Mouse (Mus musculus) hindbrain, embryonic 13.5 days (tissue): ENCODE results near the gene Rhoc. TPM values are rescaled to one million over a fixed set of nuclear protein-coding genes. Genes with fewer than 3 reads are reported as not detected.

Experiments
- ATAC-seq: fragments of 200-750 bp; cut with Nextera tagmentation; 2 replicates; pipeline ENCODE4 v1.8.0; 2017; ENCODE audit warnings: moderate TSS enrichment; ENCODE audit not compliant: low FRiP score
- H3K27ac ChIP-seq: fragments of 300-500 bp; sonication (generic); 2 replicates; pipeline ENCODE4 v1.5.1; 2015; ENCODE audit warnings: inconsistent platforms, mild to moderate bottlenecking, moderate library complexity
- H3K27me3 ChIP-seq: fragments of 300-500 bp; sonication (generic); 2 replicates; pipeline ENCODE4 v1.6.1; 2015; ENCODE audit warnings: mild to moderate bottlenecking, inconsistent platforms
- H3K36me3 ChIP-seq: fragments of 300-500 bp; sonication (generic); 2 replicates; pipeline ENCODE4 v1.6.1; 2015; ENCODE audit warnings: mild to moderate bottlenecking, inconsistent platforms
- H3K4me1 ChIP-seq: fragments of 300-500 bp; sonication (generic); replicated peaks from 2 replicates; pipeline ENCODE4 v1.6.1; 2015; ENCODE audit warnings: inconsistent platforms
- H3K4me2 ChIP-seq: fragments of 300-500 bp; sonication (generic); 2 replicates; pipeline ENCODE4 v1.6.1; 2015; ENCODE audit warnings: inconsistent platforms, mild to moderate bottlenecking, moderate library complexity
- H3K4me3 ChIP-seq: fragments of 300-500 bp; sonication (generic); 2 replicates; pipeline ENCODE4 v1.5.1; 2015; ENCODE audit warnings: mild to moderate bottlenecking, inconsistent platforms
- H3K9ac ChIP-seq: fragments of 300-500 bp; sonication (generic); 2 replicates; pipeline ENCODE4 v1.6.1; 2015; ENCODE audit warnings: mild to moderate bottlenecking, inconsistent platforms
- H3K9me3 ChIP-seq: fragments of 300-500 bp; sonication (generic); 2 replicates; pipeline ENCODE4 v1.6.1; 2016; ENCODE audit warnings: inconsistent platforms
- WGBS: fragments of 180-500 bp; shearing (Covaris S2); methylation state at CpG from one replicate; pipeline ENCODE4 v1.1.7; 2015; 5-methylcytosine and 5-hydroxymethylcytosine counted together
- polyA plus RNA-seq: library from polyadenylated mRNA; unstranded; fragments of >200 nt; fragmentation: Nextera tagmentation; extraction: Ambion mirVana; gene quantifications from 2 replicates; pipeline ENCODE4 v1.2.1, GENCODE M21; 2015

Gene Rhoc
- polyA plus RNA-seq, 1 experiment from 2014 or later = 61.7 TPM

DNA sequence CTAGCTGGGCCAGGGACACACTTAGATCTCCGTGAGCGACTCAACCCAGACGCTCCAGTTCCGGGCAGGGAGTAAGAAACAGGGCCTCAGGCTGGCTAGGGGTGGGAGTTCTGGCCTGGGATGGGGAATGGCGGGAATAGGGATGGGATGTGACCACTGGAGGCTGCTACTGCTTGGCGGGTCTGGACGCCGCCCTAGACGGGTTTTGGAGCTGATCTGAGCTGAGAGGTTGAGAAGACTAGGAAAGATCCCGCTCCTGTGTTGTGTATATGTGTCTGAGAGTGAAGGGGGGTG lies 1.1 kb downstream of the Rhoc start:
- WGBS = 5% methylated on average over 10 of the region's 10 CpGs
- H3K9ac ChIP-seq = peak overlapping the region; percentile 76
- H3K27ac ChIP-seq = peak overlapping the region; percentile 48; the same call in 1 of the 2 replicates
- H3K4me1 ChIP-seq = peaks cover 35% of the 10 kb centered on the region
- H3K4me2 ChIP-seq = peak overlapping the region; percentile 86
- peaks cover 3% of the 10 kb centered on the region; the same call in 1 of the 2 replicates for H3K36me3 ChIP-seq
- peak; percentile 0; the same call in 1 of the 2 replicates for ATAC-seq
- H3K4me3 ChIP-seq = peak overlapping the region; percentile 52
- H3K9me3 ChIP-seq = no peaks in the 10 kb centered on the region
- H3K27me3 ChIP-seq = peaks cover 56% of the 10 kb centered on the region

DNA sequence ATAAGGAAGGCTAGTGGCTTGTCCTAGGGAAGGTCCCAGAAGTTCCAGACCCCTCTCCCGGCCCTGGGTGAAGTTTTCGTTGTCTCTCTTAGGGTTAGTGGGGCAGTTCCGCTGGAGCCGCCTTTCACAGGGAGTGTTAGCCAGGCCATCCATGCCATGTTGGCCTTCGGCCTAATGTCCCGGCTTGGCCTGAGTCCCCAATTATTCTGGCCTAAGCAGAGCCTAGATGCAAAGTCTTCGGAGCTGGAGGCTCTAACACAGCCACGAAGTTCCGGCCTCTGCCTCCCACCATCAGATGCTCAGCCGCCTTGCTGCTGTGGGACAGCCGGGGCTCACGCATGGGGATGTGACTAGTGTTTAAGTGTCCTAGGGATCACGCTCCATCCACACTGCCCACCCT lies 1.6 kb downstream of the Rhoc start:
- H3K4me1 ChIP-seq = peaks cover 41% of the 10 kb centered on the region
- H3K4me3 ChIP-seq = peak overlapping the region; percentile 52
- WGBS = 37% methylated on average over 13 of the region's 13 CpGs
- H3K9ac ChIP-seq = peak overlapping the region; percentile 76
- H3K27ac ChIP-seq = peak overlapping the region; percentile 59
- H3K9me3 ChIP-seq = no peaks in the 10 kb centered on the region
- H3K4me2 ChIP-seq = peak overlapping the region; percentile 86
- no peak for ATAC-seq
- peaks cover 50% of the 10 kb centered on the region for H3K27me3 ChIP-seq
- peaks cover 3% of the 10 kb centered on the region; the same call in 1 of the 2 replicates for H3K36me3 ChIP-seq

DNA sequence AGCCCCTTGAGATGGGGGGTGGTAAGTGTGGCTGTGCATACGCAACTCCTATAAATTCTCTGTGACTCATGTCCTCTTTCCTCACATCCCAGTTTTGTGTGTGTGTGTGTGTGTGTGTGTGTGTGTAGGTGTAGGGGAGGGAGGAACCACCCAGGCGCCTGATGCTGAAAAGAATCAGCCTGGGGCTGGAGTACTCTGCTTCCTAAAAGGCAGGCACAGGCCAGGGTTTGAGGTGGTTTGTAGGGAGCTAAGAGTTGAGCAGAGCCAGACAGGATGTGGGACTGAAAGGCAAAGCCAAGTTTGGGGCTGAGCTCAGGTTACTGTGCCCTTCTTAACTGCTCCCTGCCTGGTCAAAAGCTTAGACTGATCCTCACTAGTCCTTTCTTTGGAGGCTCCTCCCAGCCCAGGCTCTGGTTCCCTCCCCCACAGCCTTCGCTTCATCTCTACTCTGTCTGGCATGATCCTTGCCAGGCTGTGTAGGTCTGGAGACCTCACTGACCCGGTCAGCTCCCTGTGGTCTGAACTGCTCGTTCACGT lies 2.3 kb downstream of the Rhoc start:
- Histone ChIP-seq H3K27me3 (peaks cover 44% of the 10 kb centered on the region), H3K9me3 (no peaks in the 10 kb centered on the region), H3K4me1 (peaks cover 47% of the 10 kb centered on the region), H3K9ac (peak overlapping the region; percentile 76), H3K27ac (peak overlapping the region; percentile 18), H3K4me2 (peak overlapping the region; percentile 86), H3K4me3 (peak overlapping the region; percentile 52), H3K36me3 (peaks cover 8% of the 10 kb centered on the region)
- 27% methylated on average over 6 of the region's 6 CpGs for WGBS
- no peak for ATAC-seq

DNA sequence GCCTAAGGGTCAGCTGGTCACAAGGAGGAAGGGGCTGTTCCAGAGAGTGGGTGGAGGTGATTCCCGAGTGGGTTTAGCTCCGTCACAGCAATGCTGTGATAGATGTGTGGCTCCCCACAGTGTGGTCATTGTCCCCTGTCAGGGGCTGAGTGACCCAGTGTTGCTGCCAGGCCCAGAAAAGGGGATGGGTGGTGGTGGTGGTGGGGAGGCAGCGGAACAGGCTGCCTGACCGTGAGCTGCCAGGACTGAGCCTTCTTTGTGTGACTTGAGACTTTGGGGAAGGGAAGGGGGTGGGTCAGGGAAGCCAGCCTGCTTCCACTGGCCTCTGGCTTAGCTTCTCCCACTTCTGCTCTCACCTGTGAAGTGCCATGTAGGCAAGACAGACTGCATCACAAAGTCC lies 2.8 kb downstream of the Rhoc start:
- Histone ChIP-seq H3K9ac (peak overlapping the region; percentile 76), H3K4me2 (peak overlapping the region; percentile 86), H3K27me3 (peaks cover 38% of the 10 kb centered on the region), H3K4me1 (peaks cover 49% of the 10 kb centered on the region), H3K9me3 (no peaks in the 10 kb centered on the region), H3K27ac (peak overlapping the region; percentile 18; the same call in 1 of the 2 replicates), H3K36me3 (peaks cover 9% of the 10 kb centered on the region), H3K4me3 (peak overlapping the region; percentile 52; the same call in 1 of the 2 replicates)
- ATAC-seq = no peak
- WGBS = 13% methylated on average over 4 of the region's 4 CpGs

DNA sequence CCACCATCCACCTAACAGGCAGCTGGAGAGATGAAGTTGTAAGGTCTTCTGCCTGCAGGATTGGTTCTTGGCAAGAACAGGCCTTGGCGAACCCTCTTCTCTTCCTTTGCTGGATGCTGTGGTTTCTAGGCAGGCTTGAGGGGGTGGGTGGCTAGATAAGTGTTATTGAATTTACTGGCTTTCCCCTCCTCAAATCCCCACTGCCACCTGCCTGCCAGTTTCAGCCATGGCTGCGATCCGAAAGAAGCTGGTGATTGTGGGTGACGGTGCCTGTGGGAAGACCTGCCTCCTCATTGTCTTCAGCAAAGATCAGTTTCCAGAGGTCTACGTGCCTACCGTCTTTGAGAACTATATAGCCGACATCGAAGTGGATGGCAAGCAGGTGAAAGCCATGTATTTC lies 3.5 kb downstream of the Rhoc start:
- Histone ChIP-seq H3K4me2 (no peak overlapping the region), H3K27me3 (peaks cover 32% of the 10 kb centered on the region), H3K36me3 (peaks cover 11% of the 10 kb centered on the region), H3K9me3 (no peaks in the 10 kb centered on the region), H3K4me1 (peaks cover 49% of the 10 kb centered on the region), H3K27ac (no peak overlapping the region), H3K9ac (no peak overlapping the region), H3K4me3 (no peak overlapping the region)
- ATAC-seq = no peak
- 91% methylated on average over 8 of the region's 8 CpGs for WGBS

DNA sequence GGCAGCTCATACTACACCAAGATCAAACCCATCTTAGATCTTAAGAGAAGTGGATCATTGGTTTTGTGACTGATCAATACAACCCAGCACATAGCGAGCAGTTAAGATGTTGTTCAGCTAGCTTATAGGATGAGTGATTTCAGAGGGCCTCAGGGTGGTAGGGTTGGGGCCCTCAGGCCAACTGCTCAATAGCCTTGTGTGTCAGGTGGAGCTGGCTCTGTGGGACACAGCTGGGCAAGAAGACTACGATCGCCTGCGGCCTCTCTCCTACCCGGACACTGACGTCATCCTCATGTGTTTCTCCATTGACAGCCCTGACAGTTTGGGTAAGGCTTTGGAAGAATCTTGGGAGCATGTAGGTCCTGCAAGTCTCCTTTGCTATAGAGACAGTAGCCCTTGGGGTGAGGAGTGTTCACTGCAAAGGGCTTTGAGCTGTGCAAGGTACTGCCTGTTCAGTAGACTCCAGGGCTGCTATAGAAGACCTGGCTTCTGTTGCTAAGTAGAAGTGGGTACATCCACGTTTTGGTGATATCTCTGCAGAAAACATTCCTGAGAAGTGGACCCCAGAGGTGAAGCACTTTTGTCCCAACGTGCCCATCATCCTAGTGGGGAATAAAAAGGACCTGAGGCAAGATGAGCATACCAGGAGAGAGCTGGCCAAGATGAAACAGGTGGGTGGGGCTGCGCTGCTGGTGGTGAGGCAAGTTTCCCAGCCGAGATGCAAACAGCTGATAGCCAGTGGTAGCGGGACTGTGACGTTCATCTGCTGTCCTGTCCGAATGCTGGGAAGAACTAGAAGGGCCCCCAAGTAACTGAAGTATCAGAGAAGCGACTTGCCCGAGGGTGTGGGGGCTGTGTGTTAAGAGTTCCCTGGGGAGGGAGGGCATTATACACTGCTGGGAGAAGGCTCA lies 4.4 kb downstream of the Rhoc start:
- peaks cover 49% of the 10 kb centered on the region for H3K4me1 ChIP-seq

DNA sequence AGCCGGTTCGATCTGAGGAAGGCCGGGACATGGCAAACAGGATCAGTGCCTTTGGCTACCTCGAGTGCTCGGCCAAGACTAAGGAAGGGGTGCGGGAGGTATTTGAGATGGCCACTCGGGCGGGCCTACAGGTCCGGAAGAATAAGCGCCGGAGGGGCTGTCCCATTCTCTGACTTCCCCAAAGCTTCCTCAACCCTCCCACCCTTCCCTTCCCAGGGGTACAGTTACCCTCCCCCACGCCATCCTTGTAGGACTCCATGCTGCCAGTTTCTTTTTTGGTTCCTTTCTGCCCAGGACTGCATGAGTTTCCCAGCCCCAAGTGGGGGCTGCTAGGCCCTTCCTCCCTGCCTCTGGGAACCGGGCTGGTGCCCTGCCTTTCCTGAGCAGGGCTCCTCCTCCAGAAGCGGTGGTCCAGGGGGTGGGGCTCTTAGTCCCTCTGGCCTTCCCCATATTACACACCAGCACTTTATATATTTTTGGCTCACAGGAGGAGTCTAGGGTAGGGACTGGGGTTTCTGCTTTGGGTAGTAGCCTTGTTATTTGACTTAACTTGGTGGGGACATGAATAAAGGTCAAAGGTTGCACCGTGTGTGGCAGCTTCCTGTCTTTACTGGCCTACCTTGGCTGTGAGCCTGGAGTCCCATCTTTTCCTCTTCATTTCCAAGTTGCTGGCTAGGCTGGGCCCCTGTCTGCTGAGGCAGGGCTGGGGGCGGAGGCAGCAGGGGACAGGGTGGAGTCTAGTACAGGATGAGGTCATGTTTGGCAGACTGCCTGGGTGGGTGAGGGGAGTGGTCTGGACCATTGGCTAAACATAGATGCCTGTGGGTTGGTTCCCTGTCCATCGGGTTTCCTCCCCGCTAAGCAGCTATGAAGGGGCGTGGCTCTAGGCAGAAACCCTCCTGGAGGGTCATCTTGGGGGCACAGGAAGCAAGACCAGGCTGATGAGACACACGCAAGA lies 6.0 kb downstream of the Rhoc start:
- Histone ChIP-seq H3K9ac (no peak overlapping the region), H3K4me3 (no peak overlapping the region), H3K36me3 (peaks cover 18% of the 10 kb centered on the region), H3K9me3 (no peaks in the 10 kb centered on the region), H3K27me3 (peaks cover 14% of the 10 kb centered on the region), H3K27ac (peak overlapping the region; percentile 40), H3K4me2 (no peak overlapping the region), H3K4me1 (peaks cover 39% of the 10 kb centered on the region)
- 57% methylated on average over 20 of the region's 20 CpGs for WGBS
- ATAC-seq = peak; percentile 86

More for the DNA sequence above, 4.4 kb downstream of the Rhoc start:
- Histone ChIP-seq H3K4me2 (no peak overlapping the region), H3K27ac (no peak overlapping the region), H3K9ac (no peak overlapping the region), H3K36me3 (peaks cover 18% of the 10 kb centered on the region), H3K27me3 (peaks cover 23% of the 10 kb centered on the region), H3K9me3 (no peaks in the 10 kb centered on the region), H3K4me3 (no peak overlapping the region)
- WGBS = 69% methylated on average over 15 of the region's 15 CpGs
- no peak for ATAC-seq

DNA sequence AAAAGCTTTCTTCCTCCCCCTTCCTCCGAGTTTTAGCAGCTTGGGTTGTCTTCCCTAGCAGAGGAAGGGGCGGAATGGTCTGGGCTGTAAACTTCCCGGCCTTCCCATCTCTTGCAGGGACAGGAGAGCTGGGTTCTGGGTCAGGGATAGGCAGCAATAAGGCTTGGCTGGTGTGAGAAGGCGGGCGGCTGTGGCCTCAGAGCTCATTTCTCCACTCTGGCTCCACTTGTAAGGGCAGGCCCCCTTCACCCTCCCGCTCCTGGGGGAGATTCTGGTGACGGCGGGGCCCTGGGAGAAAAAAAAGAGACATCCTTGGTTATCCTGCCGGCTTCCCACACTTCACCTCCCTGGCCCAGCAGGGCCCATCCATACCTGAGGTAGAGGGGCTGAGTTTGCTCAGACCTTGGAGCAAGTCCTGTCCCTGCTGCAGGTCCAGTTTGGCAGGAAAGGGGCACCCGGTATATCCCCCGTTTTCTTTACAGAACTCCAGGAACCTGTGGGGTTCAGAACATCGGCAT lies 6.8 kb downstream of the Rhoc start:
- no peak for ATAC-seq
- no peak overlapping the region for H3K4me3 ChIP-seq
- no peak overlapping the region for H3K4me2 ChIP-seq
- H3K36me3 ChIP-seq = peaks cover 18% of the 10 kb centered on the region
- H3K9me3 ChIP-seq = no peaks in the 10 kb centered on the region
- peaks cover 5% of the 10 kb centered on the region; the same call in 1 of the 2 replicates for H3K27me3 ChIP-seq
- peak overlapping the region; percentile 40; the same call in 1 of the 2 replicates for H3K27ac ChIP-seq
- WGBS = 77% methylated on average over 12 of the region's 12 CpGs
- no peak overlapping the region for H3K9ac ChIP-seq
- H3K4me1 ChIP-seq = peaks cover 31% of the 10 kb centered on the region

DNA sequence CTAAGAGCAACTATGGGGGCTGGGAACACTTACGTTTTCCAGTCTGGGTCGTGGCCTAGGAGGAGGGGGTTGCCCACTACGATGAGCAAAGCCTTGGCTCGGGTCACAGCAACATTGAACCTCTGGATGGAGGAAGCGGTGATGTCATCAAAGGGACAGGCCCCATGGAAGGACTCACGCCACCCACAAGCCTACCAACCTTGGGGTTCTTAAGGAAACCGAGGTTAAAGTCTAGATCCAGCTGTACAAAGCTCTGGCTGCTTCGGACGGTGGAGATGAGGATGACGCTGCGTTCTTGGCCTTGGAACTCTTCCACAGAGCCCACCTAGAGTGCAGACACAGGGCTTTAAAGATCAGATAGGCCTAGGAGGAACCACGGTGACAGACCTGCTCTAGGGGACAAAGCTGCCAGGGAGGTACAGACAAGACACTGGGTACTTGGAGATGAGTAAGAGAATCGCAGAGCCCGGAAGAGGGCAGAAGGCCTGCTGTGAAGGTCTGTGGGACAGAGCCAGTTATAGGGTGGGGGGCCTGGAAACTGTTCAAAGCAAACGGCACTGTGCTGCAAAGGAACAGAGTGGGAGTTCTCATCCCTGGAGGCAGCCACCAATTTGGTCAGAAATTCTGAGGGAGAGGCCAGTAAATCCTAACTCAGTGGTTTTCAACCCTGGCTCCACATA lies 7.6 kb downstream of the Rhoc start:
- Histone ChIP-seq H3K4me3 (no peak overlapping the region), H3K9me3 (no peaks in the 10 kb centered on the region), H3K4me1 (peaks cover 28% of the 10 kb centered on the region), H3K36me3 (peaks cover 21% of the 10 kb centered on the region), H3K27ac (no peak overlapping the region), H3K4me2 (no peak overlapping the region), H3K9ac (no peak overlapping the region), H3K27me3 (no peaks in the 10 kb centered on the region)
- ATAC-seq = no peak
- WGBS = 80% methylated on average over 15 of the region's 15 CpGs

DNA sequence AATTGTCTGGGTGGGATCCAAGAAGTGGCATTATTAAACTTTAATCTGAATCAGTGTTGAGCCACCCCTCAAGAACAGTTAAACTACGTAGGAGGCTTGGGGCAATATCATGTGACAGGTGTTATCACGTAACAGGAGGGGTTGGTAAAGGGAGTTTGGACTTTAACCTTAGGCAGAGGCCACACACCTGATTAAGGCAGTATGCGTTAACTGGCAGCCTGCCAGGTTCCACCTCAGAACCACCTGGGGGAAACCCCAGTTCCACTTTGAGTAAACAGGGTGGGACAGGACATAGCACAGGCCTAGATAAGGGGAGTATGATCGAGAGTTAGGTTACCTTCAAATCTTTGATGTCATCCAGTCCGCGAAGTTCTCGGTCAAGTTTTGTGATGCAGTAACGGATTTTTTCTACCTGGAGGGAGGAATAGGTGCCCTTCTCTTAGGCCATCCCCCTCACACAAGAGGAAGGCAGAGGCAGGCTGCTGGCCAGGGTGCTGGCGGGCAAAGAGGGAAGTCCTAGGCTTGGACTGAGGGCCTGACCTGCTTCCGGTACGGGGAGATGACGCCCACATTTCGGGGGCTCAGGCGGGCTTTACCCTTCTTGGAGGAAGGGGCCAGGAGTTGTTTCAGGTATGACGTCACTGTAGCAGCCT lies 8.4 kb downstream of the Rhoc start:
- 89% methylated on average over 15 of the region's 15 CpGs for WGBS
- H3K27ac ChIP-seq = no peak overlapping the region
- H3K9me3 ChIP-seq = no peaks in the 10 kb centered on the region
- H3K4me2 ChIP-seq = no peak overlapping the region
- no peaks in the 10 kb centered on the region for H3K27me3 ChIP-seq
- peaks cover 24% of the 10 kb centered on the region for H3K36me3 ChIP-seq
- no peak overlapping the region for H3K4me3 ChIP-seq
- no peak overlapping the region for H3K9ac ChIP-seq
- no peak for ATAC-seq
- peaks cover 24% of the 10 kb centered on the region for H3K4me1 ChIP-seq

DNA sequence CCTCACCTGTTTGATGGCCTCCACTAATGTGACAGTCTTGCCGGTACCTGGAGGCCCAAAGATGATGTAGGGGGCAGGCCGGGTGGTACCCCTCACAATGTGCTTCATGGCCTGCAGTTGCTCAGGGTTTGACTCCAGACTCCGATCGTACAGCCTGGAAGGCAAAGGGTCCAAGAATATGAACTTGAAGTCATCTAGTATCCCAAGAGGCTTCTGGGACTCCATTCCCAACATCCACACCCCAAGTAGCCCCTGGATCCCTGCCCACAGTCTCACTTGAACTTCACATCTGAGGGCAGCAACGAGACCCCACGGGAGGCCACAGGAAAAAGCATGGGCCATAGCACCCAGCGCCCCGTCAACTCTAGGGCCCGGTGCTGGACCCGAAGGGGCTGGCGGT lies 12.5 kb downstream of the Rhoc start:
- Histone ChIP-seq H3K36me3 (peaks cover 22% of the 10 kb centered on the region; the same call in 1 of the 2 replicates), H3K9ac (no peak overlapping the region), H3K27me3 (no peaks in the 10 kb centered on the region), H3K9me3 (no peaks in the 10 kb centered on the region), H3K4me1 (no peaks in the 10 kb centered on the region), H3K27ac (no peak overlapping the region), H3K4me3 (no peak overlapping the region), H3K4me2 (no peak overlapping the region)
- ATAC-seq = no peak
- WGBS = 96% methylated on average over 11 of the region's 11 CpGs
